Mouse (Mus musculus) limb, embryonic 14.5 days (tissue): ENCODE data around the gene Gns. TPM values are rescaled to one million over a fixed set of nuclear protein-coding genes. Genes with fewer than 3 reads are reported as not detected.
A peak's percentile ranks its signal among the peaks of the same experiment; 100 is the strongest.
"Not testable (repeated sequence)": the region's sequence is repeated elsewhere in the genome, so short reads cannot be mapped to it uniquely, and the experiment has no call there.

ENCODE experiments used
- ATAC-seq: fragments of 200-750 bp; cut with Nextera tagmentation; 2 replicates; pipeline ENCODE4 v1.8.0; 2017; ENCODE audit warnings: low read depth, moderate number of reproducible peaks, moderate TSS enrichment; ENCODE audit not compliant: low FRiP score
- DNase-seq: peaks from one replicate; pipeline ENCODE4 v3.0.0-alpha.2; 2015; ENCODE audit warnings: low spot score
- H3K27ac ChIP-seq: fragments of 300-500 bp; sonication (generic); replicated peaks from 2 replicates; pipeline ENCODE4 v1.5.1; 2014; ENCODE audit warnings: low read depth, mild to moderate bottlenecking, low read length, moderate library complexity, mixed read lengths
- H3K27me3 ChIP-seq: fragments of 300-500 bp; sonication (generic); 2 replicates; pipeline ENCODE4 v1.6.1; 2014; ENCODE audit warnings: low read length, mixed read lengths; ENCODE audit not compliant: control insufficient read depth, insufficient read depth
- H3K36me3 ChIP-seq: fragments of 300-500 bp; sonication (generic); 2 replicates; pipeline ENCODE4 v1.6.1; 2014; ENCODE audit warnings: mild to moderate bottlenecking, low read length, moderate library complexity, mixed read lengths; ENCODE audit not compliant: control insufficient read depth, insufficient read depth
- H3K4me1 ChIP-seq: fragments of 300-500 bp; sonication (generic); 2 replicates; pipeline ENCODE4 v1.6.1; 2014; ENCODE audit warnings: antibody characterized with exemption, low read length, mixed read lengths; ENCODE audit not compliant: control insufficient read depth, insufficient read depth
- H3K4me2 ChIP-seq: fragments of 300-500 bp; sonication (generic); replicated peaks from 2 replicates; pipeline ENCODE4 v1.6.1; 2014; ENCODE audit warnings: low read depth, mild to moderate bottlenecking, low read length, moderate library complexity; ENCODE audit not compliant: severe bottlenecking
- H3K4me3 ChIP-seq: fragments of 300-500 bp; sonication (generic); replicated peaks from 2 replicates; pipeline ENCODE4 v1.5.1; 2014; ENCODE audit warnings: low read length
- H3K9ac ChIP-seq: fragments of 300-500 bp; sonication (generic); 2 replicates; pipeline ENCODE4 v1.6.1; 2014; ENCODE audit warnings: mild to moderate bottlenecking, low read depth, low read length, moderate library complexity; ENCODE audit not compliant: severe bottlenecking
- H3K9me3 ChIP-seq: fragments of 300-500 bp; sonication (generic); 2 replicates; pipeline ENCODE4 v1.6.1; 2016; ENCODE audit warnings: low read length; ENCODE audit not compliant: control insufficient read depth
- POLR2A ChIP-seq: fragments of 200-500 bp; IDR thresholded peaks from 2 replicates; pipeline ENCODE4 v1.8.0; 2012; ENCODE audit warnings: inconsistent platforms, mild to moderate bottlenecking, moderate library complexity, borderline replicate concordance; ENCODE audit not compliant: insufficient read depth, insufficient read length; ENCODE audit errors: extremely low read depth
- WGBS: fragments of 180-500 bp; shearing (Covaris S2); extraction: QIAGEN DNeasy Blood & Tissue Kit; methylation state at CpG from one replicate; pipeline ENCODE4 v1.1.7; 2014; 5-methylcytosine and 5-hydroxymethylcytosine counted together
- polyA plus RNA-seq, 2 experiments: library from polyadenylated mRNA; depleted of rRNA in 1 of 2; stranded (reverse) in 1 of 2; unstranded in 1 of 2; fragments of >200 nt; fragmentation: Nextera tagmentation in 1 of 2; extraction: Ambion mirVana in 1 of 2; gene quantifications; 2 replicates each; pipeline versions ENCODE4 v1.2.1 to v1.2.3; 2012 to 2014

The Gns gene
- polyA plus RNA-seq, 2 experiments = 41.6 to 62.0 TPM

- Histone ChIP-seq H3K27ac (no peak overlapping the region), H3K27me3 (no peaks in the 10 kb centered on the region), H3K4me3 (no peak overlapping the region), H3K36me3 (no peaks in the 10 kb centered on the region), H3K4me1 (no peaks in the 10 kb centered on the region), H3K4me2 (no peak overlapping the region), H3K9ac (no peak overlapping the region), H3K9me3 (no peaks in the 10 kb centered on the region)
- ATAC-seq (no peak), DNase-seq (no peak)
- no peak for TF ChIP-seq POLR2A
Observed at GRCm38 (mm10) chr10:121326167-121326566, 38.7 kb upstream of the Gns start.

- Histone ChIP-seq H3K9me3 (no peaks in the 10 kb centered on the region), H3K9ac (no peak overlapping the region), H3K4me3 (no peak overlapping the region), H3K4me1 (no peaks in the 10 kb centered on the region), H3K27ac (no peak overlapping the region), H3K27me3 (no peaks in the 10 kb centered on the region), H3K36me3 (no peaks in the 10 kb centered on the region), H3K4me2 (no peak overlapping the region)
- ATAC-seq (no peak), DNase-seq (no peak)
- WGBS = 73% methylated on average over 4 of the region's 4 CpGs
- no peak for TF ChIP-seq POLR2A
Observed at GRCm38 (mm10) chr10:121329586-121329985, 35.3 kb upstream of the Gns start.

- 9% methylated on average over 7 of the region's 7 CpGs for WGBS
- no peaks in the 10 kb centered on the region for H3K36me3 ChIP-seq
- H3K27ac ChIP-seq = no peak overlapping the region
- no peak for TF ChIP-seq POLR2A
- peak; percentile 42 for DNase-seq
- no peaks in the 10 kb centered on the region for H3K4me1 ChIP-seq
- ATAC-seq = no peak
- no peak overlapping the region for H3K4me2 ChIP-seq
- no peaks in the 10 kb centered on the region for H3K9me3 ChIP-seq
- no peaks in the 10 kb centered on the region for H3K27me3 ChIP-seq
- H3K9ac ChIP-seq = no peak overlapping the region
- H3K4me3 ChIP-seq = no peak overlapping the region
Observed at GRCm38 (mm10) chr10:121330940-121331339, 34.0 kb upstream of the Gns start.

DNA sequence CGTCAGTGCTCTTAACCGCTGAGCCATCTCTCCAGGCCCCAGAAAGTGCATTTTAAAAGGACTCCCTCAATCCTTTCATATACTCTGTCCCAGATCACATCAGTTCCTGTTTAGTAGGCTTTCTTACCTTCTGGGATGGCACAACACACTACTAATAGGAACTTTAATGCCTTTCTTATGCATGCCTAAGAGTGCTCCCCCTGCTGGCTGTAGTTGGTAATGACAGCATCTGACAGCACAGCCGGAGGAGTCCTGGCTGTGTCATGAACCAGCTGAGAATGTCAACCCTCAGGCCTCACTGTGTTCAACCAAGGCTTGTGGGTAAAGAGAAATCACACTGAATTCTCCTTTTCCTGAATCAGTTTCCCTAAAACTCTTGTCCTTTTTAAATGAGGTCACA lies 30.3 kb upstream of the Gns start:
- TF ChIP-seq POLR2A = no peak
- Histone ChIP-seq H3K9ac (no peak overlapping the region), H3K4me2 (no peak overlapping the region), H3K9me3 (0 out of 2 replicates have a peak, but pooled peaks cover 4% of the 10 kb centered on the region), H3K27me3 (no peaks in the 10 kb centered on the region), H3K27ac (no peak overlapping the region), H3K36me3 (no peaks in the 10 kb centered on the region), H3K4me1 (no peaks in the 10 kb centered on the region), H3K4me3 (no peak overlapping the region)
- DNase-seq (no peak), ATAC-seq (no peak)
- 79% methylated on average over 3 of the region's 3 CpGs for WGBS

GRCm38 (mm10) chr10:121336536-121336935 lies 28.4 kb upstream of the Gns start:
- not testable (repeated sequence) for H3K4me3 ChIP-seq, H3K27ac ChIP-seq, H3K27me3 ChIP-seq, ATAC-seq, H3K9me3 ChIP-seq, H3K36me3 ChIP-seq, H3K4me1 ChIP-seq, H3K9ac ChIP-seq, DNase-seq, H3K4me2 ChIP-seq
- WGBS = 75% methylated on average over 14 of the region's 14 CpGs
